Mouse (Mus musculus) skeletal muscle tissue, adult 2 months (tissue): ENCODE results near the gene Vezf1.

Experiments used
- DNase-seq: peaks from one replicate; pipeline ENCODE4 v3.0.0-alpha.2; 2012; ENCODE audit warnings: low read depth, low spot score

Gene Vezf1

GRCm38 (mm10) chr11:88098021-88098729 is 30.1 kb downstream of the Vezf1 start, which contains the start of gene Cuedc1:
Gene Cuedc1, plus strand, starts transcription at chr11:88098058.
- no peak for DNase-seq

DNA sequence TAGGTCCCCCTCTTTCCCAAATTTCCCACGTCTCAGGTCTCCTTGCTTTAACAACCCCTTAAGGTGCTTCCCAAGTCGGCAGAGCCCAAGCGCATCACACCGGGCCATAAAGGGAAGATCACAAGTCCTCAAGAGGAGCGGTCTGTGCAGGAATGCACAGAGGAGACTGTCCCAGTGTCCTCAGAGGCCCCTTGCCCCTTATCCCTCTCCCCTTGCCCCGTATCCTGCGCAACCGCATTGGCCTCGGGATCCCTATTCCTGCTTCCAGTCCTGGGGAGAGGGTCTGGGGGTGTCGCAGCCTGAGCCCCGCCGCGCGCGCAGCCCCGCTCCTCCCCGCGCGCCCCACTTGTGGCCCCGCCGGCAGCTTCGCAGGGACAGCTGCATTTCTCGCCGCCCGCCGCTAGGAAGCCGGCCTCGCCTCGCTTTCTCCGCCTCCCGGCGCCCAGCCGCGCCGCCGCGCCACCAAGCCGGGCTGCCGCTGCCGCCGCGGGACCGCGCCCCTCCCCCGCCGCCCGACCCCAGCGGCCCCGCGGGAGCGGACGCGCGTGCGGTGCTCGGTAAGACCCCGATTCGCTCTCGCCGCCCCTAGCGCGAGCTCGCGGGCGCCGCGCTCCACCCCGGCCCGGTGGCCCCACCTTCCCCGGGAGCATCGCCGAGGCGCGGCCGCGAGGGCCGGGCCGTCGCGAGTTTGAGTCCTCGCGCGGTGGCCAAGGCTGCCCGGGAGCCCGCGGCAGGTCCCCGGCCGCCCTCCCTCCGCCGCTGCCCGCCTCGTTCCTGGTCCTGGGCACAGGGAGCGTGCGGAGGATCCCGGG is 30.9 kb downstream of the Vezf1 start:
- DNase-seq: peak; percentile 49

DNA sequence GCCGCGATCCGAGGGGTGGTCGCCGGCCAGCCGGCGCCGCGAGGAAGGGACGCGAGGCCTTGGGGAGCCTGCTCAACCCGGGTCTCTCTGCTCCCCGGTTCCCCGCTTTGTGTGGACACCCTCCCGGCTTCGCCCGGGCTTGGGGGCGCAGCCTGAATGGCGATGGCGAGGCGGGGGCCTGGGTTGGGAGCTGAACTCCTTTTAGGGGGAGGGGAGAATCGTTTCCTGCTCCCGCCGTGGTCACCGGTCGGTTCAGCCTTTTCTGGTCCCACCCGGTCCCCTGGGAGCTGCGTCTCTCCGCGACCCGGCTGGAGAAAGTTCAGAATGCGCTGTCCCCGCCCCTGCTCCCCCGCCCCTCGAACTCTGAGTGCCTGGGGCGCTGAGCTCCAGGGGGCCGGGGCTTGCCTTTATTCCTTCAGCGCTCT is 31.5 kb downstream of the Vezf1 start:
- DNase-seq: peak; percentile 72

GRCm38 (mm10) chr11:88100170-88100569 is 32.1 kb downstream of the Vezf1 start:
- DNase-seq: no peak

DNA sequence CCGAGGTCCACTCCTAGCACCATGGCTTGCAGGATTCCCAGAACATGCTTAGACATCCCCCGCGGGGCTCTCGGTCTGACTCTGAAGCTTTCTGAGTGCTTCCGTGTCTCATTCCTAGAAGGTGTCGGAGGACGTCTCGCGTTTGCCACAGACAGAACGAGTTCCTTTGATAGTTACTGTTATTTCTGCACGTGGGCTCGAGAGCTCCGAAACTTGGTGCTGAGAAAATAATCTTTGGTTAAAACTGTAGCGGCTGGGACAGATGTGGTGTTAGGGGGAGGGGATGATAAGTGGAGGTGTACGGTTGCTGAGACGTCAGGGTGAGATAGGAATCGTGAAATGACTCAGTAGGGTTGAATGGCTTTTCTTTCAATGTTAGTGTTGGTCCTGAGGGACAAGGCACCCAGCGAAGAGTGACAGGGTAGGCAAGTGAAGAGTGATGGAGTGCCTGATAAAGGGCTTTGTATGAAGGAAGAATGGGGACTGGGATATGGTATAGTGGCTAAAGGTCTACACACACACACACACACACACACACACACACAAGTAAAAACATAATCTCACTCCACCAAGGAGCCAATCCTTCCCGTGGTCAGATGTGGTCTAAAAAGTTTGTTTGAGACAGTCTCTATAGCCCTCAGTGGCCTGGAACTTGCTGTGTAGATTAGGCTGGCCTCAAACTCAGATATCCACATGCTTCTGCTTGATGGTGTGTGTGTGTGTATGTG is 35.3 kb downstream of the Vezf1 start:
- DNase-seq: no peak

DNA sequence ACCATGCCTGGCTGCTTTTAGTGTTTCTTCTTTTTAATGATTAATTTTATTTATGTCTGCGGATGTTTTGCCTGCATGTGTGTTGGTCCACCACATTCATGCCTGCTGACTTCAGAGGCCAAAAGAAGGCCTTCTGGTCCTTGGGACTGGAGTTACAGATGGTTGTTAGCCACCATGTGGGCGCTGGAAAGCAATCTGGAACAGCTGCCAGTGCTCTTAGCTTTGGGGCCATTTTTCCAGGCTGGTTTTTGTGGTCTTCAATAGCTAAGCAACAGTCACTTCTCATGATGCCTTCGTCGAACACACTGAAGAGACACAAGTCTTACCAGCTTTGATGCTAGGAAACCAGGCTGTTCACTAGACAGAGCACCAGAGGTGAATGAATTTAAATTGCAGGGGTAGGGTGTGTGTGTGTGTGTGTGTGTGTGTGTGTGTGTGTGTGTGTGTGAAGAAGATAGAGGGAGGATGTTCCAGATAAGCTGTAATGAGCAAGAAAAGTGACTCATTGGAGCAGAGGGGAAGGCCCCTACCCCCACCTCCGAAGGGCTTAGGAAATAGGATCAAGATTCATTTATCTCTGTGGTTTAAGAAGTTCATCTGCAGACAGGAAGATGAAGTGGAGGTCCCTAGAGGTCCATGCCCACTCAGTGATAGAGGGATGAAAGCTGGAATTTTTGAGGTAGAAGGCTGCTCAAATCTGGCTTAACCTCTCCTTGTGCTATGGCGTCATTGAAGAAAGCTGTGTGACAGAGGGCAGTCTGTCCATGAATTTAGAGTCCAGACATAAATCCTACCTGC is 37.6 kb downstream of the Vezf1 start:
- DNase-seq: no peak

- no peak for DNase-seq
These were observed 38.1 kb downstream of the Vezf1 start for GRCm38 (mm10) chr11:88106292-88106554.

DNA sequence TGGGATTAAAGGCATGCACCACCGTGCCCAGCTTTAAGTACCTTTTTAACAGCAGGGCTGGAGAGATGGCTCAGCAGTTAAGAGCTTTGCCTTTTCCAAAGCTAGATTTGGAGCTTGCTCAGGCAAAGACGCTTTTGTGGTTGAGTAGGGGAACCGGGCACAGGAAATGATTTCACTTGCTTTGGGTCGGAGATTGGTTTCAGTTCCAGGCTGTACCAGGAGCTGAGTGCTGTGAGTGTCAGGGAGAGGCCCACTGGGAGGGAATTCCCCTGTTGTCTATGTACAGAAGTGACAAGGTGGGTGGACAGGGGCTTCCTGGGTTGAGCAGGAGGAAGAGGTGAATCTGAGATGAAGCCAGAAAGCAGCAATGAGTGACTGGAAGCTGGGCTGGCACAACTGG is 39.3 kb downstream of the Vezf1 start:
- DNase-seq: no peak

DNA sequence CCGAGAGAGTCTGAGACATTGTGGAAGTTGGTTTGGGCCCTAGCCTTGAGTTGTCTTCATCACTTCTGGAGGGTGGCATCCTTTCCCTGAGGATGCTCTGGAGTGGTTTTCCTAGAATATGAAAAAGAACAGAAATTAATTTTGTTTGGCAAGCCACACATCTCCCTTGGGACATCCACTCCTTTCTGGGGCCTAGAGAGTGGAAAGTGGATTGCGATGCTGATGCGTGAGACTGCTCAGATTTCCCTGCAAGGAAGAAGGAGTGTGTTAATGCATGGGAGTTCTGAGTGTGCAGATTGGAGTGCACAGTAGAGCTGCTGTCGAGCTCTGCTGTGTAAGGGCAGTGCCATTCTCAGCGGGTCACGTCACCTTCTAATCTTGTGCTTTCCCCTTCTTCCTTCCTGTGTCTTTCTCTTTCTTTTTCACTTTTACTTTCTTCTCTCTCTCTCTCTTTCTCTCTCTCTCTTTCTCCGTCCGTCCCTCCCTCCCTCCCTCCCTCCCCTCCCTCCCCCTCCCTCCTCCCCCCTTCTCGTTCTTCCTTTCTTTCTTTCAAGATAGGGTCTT is 42.0 kb downstream of the Vezf1 start:
- DNase-seq: no peak

DNA sequence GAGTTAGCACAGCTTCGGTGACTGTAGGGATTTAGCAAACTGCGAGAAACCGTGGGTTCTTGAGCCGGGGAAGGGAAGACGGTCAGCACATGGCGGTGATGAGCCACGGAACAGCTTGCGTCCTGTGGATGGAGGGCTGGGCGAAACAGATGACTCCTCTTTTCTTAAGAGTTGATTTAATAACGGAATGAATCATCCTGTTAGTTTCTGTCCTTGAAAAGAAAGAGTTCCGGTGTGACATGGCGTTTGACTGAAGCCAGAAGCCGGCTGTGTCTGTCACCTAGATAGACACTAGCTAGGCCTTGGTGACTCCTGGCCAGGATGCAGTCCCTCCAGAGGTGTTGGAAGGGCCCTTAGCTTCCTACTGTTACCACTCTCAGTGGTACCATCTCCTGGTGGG is 44.0 kb downstream of the Vezf1 start:
- no peak for DNase-seq

- no peak for DNase-seq
These were observed 44.7 kb downstream of the Vezf1 start for GRCm38 (mm10) chr11:88112677-88113333.

DNA sequence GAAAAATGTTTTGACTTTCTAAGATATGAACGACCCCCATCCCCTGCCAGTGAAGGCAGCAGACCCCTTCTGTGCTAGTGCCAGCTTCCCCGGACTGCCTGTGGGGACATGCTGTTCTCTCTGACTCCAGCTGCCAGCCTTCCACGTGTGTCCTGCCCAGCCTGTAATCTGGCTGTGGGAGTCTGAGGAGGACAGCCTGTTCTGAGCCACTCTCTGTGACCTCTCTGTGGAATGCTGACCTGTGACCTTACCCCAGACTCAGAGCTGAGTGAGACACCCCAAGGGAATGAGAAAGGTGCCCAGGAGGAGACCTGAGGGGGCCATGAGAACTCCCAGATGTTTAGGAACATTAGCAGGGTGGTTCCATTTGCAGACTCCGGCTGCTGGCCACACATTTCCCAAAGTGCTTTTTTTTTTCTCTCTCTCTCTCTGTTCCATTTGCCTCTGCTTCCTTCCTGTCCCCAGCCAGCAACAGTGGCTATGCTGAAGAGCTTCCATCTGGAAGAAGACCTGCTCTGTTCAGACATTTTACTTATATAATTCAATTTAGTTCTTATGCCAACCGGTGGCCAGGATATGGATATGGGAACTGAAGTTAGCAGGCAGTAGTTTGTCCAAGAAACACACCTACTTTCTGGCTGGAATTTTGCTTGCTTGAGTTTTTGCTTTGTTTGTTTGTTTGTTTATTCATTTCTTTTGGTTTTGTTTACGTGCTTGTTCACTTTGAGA is 45.6 kb downstream of the Vezf1 start:
- DNase-seq: peak; percentile 88

DNA sequence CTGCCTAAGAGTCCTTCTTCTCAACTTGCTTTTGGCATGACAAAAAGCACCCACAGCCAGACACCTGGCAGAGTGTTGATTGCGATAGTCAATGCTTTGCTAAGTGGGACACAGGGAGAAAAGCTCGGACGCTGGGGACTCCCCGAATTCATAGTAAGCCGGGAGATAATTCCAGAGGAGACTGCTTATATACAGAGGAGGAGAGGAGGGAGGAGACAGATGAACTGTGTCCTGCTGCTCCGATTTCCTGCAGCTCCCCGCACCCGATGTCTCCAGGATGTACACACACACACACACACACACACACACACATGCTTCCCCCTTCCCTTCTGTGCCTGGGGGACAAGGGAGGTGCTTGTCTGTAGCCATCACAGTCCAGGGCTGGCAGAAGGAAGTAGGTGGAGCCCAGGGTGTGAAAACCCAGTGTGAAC is 46.8 kb downstream of the Vezf1 start:
- peak; percentile 87 for DNase-seq

DNA sequence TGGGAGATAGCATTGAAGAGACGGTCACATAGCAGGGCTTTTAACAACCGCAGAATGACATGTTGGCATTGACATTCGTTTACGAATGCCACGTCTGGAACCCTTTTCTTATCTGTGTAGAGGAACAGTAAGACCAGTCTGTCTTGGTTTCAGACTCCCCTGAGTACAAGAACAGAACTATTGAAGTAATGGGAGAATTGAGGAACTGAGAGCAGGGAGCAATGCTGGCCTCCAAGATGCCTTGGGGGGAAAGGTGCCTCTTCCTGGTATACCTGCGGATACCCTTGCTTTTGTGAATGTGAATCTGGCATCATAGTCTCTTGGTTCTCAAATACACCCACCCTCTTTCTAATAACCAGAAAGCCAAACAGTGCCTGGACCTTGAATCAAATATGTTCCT is 48.5 kb downstream of the Vezf1 start:
- no peak for DNase-seq

DNA sequence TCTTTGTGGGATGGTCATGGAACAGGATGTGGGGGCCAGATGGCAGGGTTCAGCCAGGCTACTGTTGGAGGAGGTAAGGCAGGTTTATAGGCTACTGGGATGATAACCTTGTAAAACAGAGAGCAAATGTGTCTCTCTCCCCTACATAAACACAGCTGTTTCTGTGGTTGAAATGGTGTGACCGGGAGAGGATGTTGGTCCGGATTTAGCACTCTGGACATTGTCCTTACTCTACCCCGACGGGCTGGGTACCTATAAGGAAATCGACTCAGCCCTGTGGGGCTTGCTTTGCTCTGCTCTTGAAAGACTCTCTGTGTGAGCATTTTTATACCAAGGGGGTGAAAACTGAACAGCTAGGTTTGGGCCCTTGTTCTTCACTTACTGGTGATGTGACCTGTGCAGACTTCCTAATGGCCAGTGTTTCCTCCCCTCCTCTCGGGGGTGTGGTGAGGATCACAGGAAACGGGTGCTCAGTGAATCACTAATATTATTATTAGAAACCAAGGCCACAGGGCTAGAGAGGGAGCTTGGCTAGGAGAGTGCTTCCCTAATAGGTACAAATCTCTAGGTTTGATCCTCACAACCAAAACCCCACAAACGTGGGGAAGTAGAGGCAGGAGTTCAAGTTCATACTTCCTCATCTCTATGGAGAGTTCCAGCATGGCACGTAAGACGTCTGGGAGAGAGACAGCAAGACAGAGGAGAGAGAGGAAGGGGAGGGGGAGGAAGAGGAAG is 49.4 kb downstream of the Vezf1 start:
- no peak for DNase-seq

DNA sequence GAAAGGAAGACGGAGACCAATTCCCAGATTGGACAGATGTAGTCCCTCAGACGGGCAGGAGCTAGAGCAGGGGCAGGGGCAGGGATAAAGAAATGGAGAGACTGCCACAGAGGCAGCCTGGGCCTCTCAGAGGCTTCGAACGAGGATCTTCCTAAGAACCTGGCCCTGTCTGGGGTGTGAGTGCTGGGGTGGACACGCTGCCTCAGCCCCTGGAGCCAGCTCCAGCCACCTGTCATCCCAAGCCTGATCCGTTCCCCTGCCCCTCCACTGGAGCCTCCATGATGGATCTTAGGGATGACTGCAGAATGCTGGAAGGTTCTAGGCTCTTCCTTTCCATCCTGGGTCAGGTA is 50.0 kb downstream of the Vezf1 start:
- DNase-seq: no peak

DNA sequence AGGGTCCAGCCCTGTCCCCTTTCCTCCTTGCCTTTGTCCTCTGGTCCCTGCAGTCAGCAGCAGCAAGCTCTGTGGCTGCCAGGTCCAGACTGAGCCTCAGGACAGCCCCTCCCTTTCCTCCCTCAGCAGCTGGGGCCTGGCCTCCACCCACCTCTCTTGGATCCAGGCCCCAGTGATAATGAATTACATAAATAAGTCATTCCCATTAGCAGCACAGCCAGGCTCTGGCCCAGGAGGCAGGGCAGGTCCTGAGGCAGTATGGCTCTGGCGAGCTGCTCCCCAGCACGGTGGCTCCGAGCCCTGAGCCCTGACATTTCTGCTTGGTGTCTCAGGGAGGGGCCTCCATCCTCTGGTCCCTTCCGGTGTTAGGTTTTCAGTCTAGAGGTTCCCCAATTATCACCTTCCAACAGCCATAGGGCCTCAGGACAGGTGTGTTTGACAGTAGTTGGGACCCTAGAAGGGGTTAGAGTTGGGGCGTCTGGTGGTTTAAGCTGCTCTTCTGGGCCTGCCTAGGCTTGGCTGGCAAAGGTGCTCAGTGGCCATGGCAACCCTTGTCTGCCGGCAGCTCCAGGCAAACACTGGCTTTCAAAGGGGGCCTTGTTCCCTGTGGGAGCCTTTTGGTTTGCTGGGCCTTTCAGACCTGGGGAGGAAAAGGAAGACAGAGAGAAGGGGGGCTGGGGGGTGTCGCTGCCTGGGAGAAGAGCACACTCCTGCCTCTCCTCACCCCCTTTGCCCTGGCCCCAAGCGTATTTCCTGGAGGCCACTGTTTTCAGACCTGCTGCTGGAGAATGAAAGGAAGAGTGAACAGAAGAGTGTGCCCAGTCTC is 51.0 kb downstream of the Vezf1 start:
- peak; percentile 97 for DNase-seq

DNA sequence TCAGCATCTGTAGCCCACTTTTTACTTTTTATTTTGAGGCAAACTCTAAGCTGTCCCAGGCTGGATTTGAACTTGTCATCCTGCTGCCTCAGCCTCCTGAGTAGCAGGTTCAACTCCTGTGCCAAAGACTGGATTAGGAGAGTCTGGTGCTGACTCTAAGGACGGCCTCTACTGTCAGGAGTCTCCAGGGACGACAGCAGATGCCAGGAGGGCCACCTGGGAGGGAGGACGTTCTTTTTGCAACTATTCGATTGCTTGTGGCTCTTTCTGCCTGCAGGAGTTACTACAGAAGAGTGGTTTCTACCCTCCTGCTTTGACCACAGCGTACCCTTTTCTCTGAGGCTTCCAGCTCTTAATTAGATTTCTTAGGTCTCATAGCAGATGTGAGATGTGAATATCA is 54.5 kb downstream of the Vezf1 start:
- DNase-seq: no peak

DNA sequence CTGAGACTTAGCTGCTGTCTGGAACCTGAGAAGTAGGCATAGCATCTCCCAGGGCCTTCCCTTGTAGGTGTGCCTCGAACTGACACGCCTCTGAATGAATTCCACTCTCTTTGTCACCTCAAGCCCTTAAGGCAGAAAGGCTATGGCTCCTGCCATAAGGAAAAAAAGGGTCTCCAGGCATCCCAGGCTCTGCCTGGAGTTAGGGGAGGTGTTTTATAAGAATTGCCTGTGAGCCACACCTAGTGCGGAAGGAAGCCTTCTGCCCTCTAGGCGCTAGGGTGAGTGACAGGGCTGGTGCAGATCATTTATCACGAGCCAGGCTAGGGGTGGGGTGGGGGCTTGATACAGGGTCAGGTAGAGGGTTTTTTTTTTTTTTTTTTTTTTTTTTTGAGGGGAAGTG is 54.9 kb downstream of the Vezf1 start:
- DNase-seq: no peak
